8 mouse cellular contexts compared by ENCODE assay signal in genomic region chr2:26579714-26580113, GRCm38 (mm10). TPM values are rescaled to one million over a fixed set of nuclear protein-coding genes. Genes with fewer than 3 reads are reported as not detected.
A peak's percentile ranks its signal among the peaks of the same experiment; 100 is the strongest.
DNase-seq lines count a peak whose midpoint lies in the region; ATAC-seq and TF ChIP-seq lines count a peak whose summit lies in the region.

Egfl7 (plus strand) TSS chr2:26580014.

- no peak within 1 kb of the TSS for H3K4me2 ChIP-seq in limb, embryonic 14.5 days (replicated peaks; ENCODE audit: low read depth, low read length, severe bottlenecking)

- no peak for ATAC-seq in limb, embryonic 14.5 days (ENCODE audit: low FRiP score, low read depth)

- 93% methylated on average over 1 of the region's 1 CpGs for WGBS in spleen, adult 2 months
- 95% methylated on average over 1 of the region's 1 CpGs for WGBS in forebrain, embryonic 10.5 days
- WGBS in limb, embryonic 14.5 days = 83% methylated on average over 1 of the region's 1 CpGs

- intact Hi-C loops in heart, postnatal 36 days (cut with DNase I) = no loop called here

- H3K36me3 ChIP-seq in spleen, adult 2 months (ENCODE audit: control insufficient read depth, insufficient read depth, low read length) = no peaks in the 10 kb centered on the region
- H3K36me3 ChIP-seq in forebrain, embryonic 10.5 days (replicated peaks) = no peaks in the 10 kb centered on the region
- H3K36me3 ChIP-seq in limb, embryonic 14.5 days (ENCODE audit: control insufficient read depth, insufficient read depth, low read length) = no peaks in the 10 kb centered on the region

- no peak within 1 kb of the TSS for H3K9ac ChIP-seq in limb, embryonic 14.5 days (ENCODE audit: low read depth, low read length, severe bottlenecking)

- TF ChIP-seq CTCF in spleen, adult 2 months (IDR thresholded peaks at IDR 0.05; ENCODE audit: extremely low read depth, insufficient read depth, insufficient read length, insufficient replicate concordance) = no peak

- TF ChIP-seq POLR2A in spleen, adult 2 months (IDR thresholded peaks at IDR 0.05; ENCODE audit: low read depth, low read length) = no peak
- TF ChIP-seq POLR2A in limb, embryonic 14.5 days (IDR thresholded peaks at IDR 0.05; ENCODE audit: borderline replicate concordance, extremely low read depth, insufficient read depth, insufficient read length) = no peak

- H3K27ac ChIP-seq in spleen, adult 2 months (ENCODE audit: insufficient read depth, low read length) = peak within 1 kb of the TSS; percentile 10; the same call in 1 of the 2 replicates
- H3K27ac ChIP-seq in forebrain, embryonic 10.5 days = peak within 1 kb of the TSS; percentile 78
- H3K27ac ChIP-seq in limb, embryonic 14.5 days (replicated peaks; ENCODE audit: low read depth, low read length) = no peak within 1 kb of the TSS

- no peaks in the 10 kb centered on the region for H3K9me3 ChIP-seq in forebrain, embryonic 10.5 days
- H3K9me3 ChIP-seq in limb, embryonic 14.5 days (ENCODE audit: control insufficient read depth, low read length) = no peaks in the 10 kb centered on the region

- H3K4me3 ChIP-seq in spleen, adult 2 months (ENCODE audit: extremely low read depth, insufficient read depth, insufficient read length) = no peak within 1 kb of the TSS
- H3K4me3 ChIP-seq in forebrain, embryonic 10.5 days = no peak within 1 kb of the TSS
- H3K4me3 ChIP-seq in limb, embryonic 14.5 days (replicated peaks; ENCODE audit: low read length) = no peak within 1 kb of the TSS

- no peak for DNase-seq in spleen, adult 2 months (ENCODE audit: low read depth in 1 of 2, low spot score in 2 of 2)
- no peak for DNase-seq in spleen, adult 18-20 months
- DNase-seq in forebrain, embryonic 10.5 days (ENCODE audit: extremely low spot score, low spot score) = no peak
- DNase-seq in heart, postnatal 36 days = no peak
- no peak for DNase-seq in limb, embryonic 14.5 days (ENCODE audit: low spot score)
- DNase-seq in Muller cell, postnatal 12 days (ENCODE audit: inconsistent ontology term) = no peak
- no peak for DNase-seq in thymus, postnatal 4 days
- no peak for DNase-seq in T-cell, adult 2 months (ENCODE audit: low spot score)

- H3K4me1 ChIP-seq in spleen, adult 2 months (ENCODE audit: control insufficient read depth, insufficient read depth, insufficient read length) = no peaks in the 10 kb centered on the region; the same call in 1 of the 2 replicates
- H3K4me1 ChIP-seq in forebrain, embryonic 10.5 days = peaks cover 53% of the 10 kb centered on the region
- H3K4me1 ChIP-seq in limb, embryonic 14.5 days (ENCODE audit: control insufficient read depth, insufficient read depth, low read length) = peaks cover 10% of the 10 kb centered on the region; the same call in 1 of the 2 replicates

- no peaks in the 10 kb centered on the region for H3K27me3 ChIP-seq in spleen, adult 2 months (ENCODE audit: control insufficient read depth, insufficient read depth, low read length)
- no peaks in the 10 kb centered on the region for H3K27me3 ChIP-seq in forebrain, embryonic 10.5 days (ENCODE audit: poor library complexity, severe bottlenecking)
- H3K27me3 ChIP-seq in limb, embryonic 14.5 days (ENCODE audit: control insufficient read depth, insufficient read depth, low read length) = no peaks in the 10 kb centered on the region

RNA-seq across cellular contexts. Expression of gene Egfl7, which starts in this region (rescaled TPM):
- polyA plus RNA-seq in spleen, adult 2 months (2012; rRNA removed) = 167 and 196 TPM in 2 replicates
- 89.9 and 96.4 TPM in 2 replicates for polyA plus RNA-seq in forebrain, embryonic 10.5 days (2016; fragmentation: Nextera tagmentation; extraction: Ambion mirVana)
- 100 to 1,000 TPM; 146 to 183 TPM for total RNA-seq in heart, postnatal 36 days (2021)
- polyA plus RNA-seq in limb, embryonic 14.5 days (2012; rRNA removed) = 262 and 311 TPM in 2 replicates
- 104 and 108 TPM in 2 replicates for polyA plus RNA-seq in limb, embryonic 14.5 days (2014; fragmentation: Nextera tagmentation; extraction: Ambion mirVana)
